Mouse (Mus musculus): ENCODE data around the gene Grik4. TPM values are rescaled to one million over a fixed set of nuclear protein-coding genes. Genes with fewer than 3 reads are reported as not detected.

Grik4 gene
- polyA plus RNA-seq, 1 experiment from 2014 or later: 1.6 TPM

DNA sequence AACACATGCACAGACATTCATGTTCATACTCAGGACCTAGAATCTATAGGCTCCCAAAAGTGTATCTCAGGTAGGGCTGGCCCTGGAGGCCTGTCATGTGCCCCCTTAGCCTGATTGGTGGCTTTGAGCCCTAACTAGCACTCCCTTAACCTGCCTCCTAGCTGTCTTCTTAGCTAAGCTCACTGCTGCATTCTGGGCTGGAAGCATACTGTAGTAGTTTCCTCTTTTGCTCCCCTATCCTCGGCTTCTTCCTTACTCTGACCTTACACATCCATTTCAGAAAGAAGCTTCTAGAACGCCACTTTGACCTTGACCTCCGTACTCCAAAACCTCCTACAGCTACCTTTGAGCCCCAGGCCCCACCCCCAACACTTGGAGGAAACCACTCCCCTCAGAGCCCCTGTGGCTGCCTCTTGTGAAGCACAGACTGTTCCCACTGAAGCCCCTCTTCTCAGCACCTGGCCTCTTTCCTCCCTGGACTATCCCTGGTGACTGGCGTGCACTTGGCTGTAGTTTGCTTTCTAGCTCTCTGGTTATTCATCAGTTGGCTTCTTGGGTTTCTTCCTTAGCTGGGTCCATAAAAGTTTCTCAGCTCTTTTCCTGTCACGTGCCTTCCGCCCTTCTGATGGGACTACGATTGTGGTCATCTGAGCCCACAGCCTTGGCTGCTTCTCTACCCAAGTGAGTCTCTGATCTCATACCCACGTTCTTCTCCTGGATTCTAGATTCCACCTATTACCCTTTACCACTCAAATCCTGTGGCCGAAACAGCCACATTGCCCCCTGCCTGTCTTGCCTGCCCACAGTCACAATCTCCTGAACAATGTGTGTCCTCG is 84.1 kb downstream of the Grik4 start:
- Histone ChIP-seq H3K9ac (ENCODE audit: low read depth, low read length) (no peak overlapping the region), H3K4me3 (ENCODE audit: low read depth, low read length) (no peak overlapping the region), H3K4me1 (replicated peaks; ENCODE audit: control insufficient read depth, insufficient read depth, low read length) (no peaks in the 10 kb centered on the region), H3K27me3 (ENCODE audit: control insufficient read depth, insufficient read depth, low read length) (no peaks in the 10 kb centered on the region), H3K27ac (ENCODE audit: low read depth, low read length) (no peak overlapping the region), H3K4me2 (replicated peaks; ENCODE audit: low read depth, low read length) (no peak overlapping the region), H3K36me3 (ENCODE audit: control insufficient read depth, insufficient read depth, low read length) (no peaks in the 10 kb centered on the region), H3K9me3 (ENCODE audit: control insufficient read depth, low read length) (no peaks in the 10 kb centered on the region)
- DNase-seq (ENCODE audit: low spot score) (no peak), ATAC-seq (ENCODE audit: low FRiP score) (no peak)
- 80% methylated on average over 10 of the region's 10 CpGs for WGBS

GRCm38 (mm10) chr9:42858998-42859690 is 85.1 kb downstream of the Grik4 start:
- Histone ChIP-seq H3K4me2 (replicated peaks; ENCODE audit: low read depth, low read length) (no peak overlapping the region), H3K27ac (ENCODE audit: low read depth, low read length) (no peak overlapping the region), H3K27me3 (ENCODE audit: control insufficient read depth, insufficient read depth, low read length) (no peaks in the 10 kb centered on the region), H3K9ac (ENCODE audit: low read depth, low read length) (no peak overlapping the region), H3K9me3 (ENCODE audit: control insufficient read depth, low read length) (no peaks in the 10 kb centered on the region), H3K36me3 (ENCODE audit: control insufficient read depth, insufficient read depth, low read length) (no peaks in the 10 kb centered on the region), H3K4me3 (ENCODE audit: low read depth, low read length) (no peak overlapping the region), H3K4me1 (replicated peaks; ENCODE audit: control insufficient read depth, insufficient read depth, low read length) (no peaks in the 10 kb centered on the region)
- 55% methylated on average over 4 of the region's 4 CpGs for WGBS
- DNase-seq (ENCODE audit: low spot score) (no peak), ATAC-seq (ENCODE audit: low FRiP score) (no peak)

DNA sequence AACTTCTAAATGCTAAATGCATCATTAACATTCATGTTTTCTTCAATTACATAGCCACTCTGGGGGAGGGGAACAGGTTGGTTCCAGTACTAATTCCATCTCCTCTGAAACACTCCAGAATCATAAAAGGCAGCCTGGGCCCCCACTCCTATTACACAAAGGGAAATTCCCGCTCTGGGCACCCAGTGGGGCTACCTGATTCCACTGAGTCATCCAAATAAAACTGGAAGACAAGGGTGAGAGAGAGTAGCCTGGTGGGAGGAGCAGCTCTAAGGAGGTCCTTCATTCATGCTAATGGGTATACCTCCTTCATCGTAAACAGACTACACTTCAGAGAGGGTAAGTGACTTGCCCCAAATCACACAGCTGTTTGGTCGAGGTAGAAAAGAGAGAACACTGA is 85.7 kb downstream of the Grik4 start:
- Histone ChIP-seq H3K9me3 (ENCODE audit: control insufficient read depth, low read length) (no peaks in the 10 kb centered on the region), H3K36me3 (ENCODE audit: control insufficient read depth, insufficient read depth, low read length) (no peaks in the 10 kb centered on the region), H3K4me1 (replicated peaks; ENCODE audit: control insufficient read depth, insufficient read depth, low read length) (no peaks in the 10 kb centered on the region), H3K4me3 (ENCODE audit: low read depth, low read length) (no peak overlapping the region), H3K9ac (ENCODE audit: low read depth, low read length) (no peak overlapping the region), H3K27me3 (ENCODE audit: control insufficient read depth, insufficient read depth, low read length) (no peaks in the 10 kb centered on the region), H3K27ac (ENCODE audit: low read depth, low read length) (no peak overlapping the region), H3K4me2 (replicated peaks; ENCODE audit: low read depth, low read length) (no peak overlapping the region)
- 71% methylated on average over 3 of the region's 3 CpGs for WGBS
- ATAC-seq (ENCODE audit: low FRiP score) (no peak), DNase-seq (ENCODE audit: low spot score) (no peak)

DNA sequence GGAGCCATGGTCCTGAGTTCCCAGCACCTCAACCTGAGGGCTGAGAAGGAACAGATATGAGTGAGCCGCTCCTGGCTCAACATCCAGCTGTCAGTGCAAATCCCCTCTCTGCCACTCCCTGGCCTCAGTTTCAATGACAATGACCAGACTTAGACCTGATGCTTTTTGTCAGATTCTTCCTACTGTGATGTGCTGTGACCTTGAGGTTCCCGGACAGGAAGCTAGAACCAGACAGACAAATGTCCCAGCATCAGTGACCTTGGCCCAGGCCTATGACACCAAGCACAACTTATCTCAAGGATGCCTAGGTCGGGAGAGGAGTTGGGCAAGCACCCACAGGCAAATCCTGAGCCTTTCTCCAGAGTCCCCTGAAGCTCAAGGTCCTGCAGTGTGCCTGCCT is 86.5 kb downstream of the Grik4 start:
- WGBS: 85% methylated on average over 3 of the region's 3 CpGs
- no peak overlapping the region for H3K4me2 ChIP-seq (replicated peaks; ENCODE audit: low read depth, low read length)
- DNase-seq (ENCODE audit: low spot score) (no peak), ATAC-seq (ENCODE audit: low FRiP score) (no peak)
- no peaks in the 10 kb centered on the region for H3K9me3 ChIP-seq (ENCODE audit: control insufficient read depth, low read length)
- H3K9ac ChIP-seq (ENCODE audit: low read depth, low read length): no peak overlapping the region
- no peak overlapping the region for H3K4me3 ChIP-seq (ENCODE audit: low read depth, low read length)
- H3K27me3 ChIP-seq (ENCODE audit: control insufficient read depth, insufficient read depth, low read length): no peaks in the 10 kb centered on the region
- H3K4me1 ChIP-seq (replicated peaks; ENCODE audit: control insufficient read depth, insufficient read depth, low read length): no peaks in the 10 kb centered on the region
- H3K27ac ChIP-seq (ENCODE audit: low read depth, low read length): no peak overlapping the region
- no peaks in the 10 kb centered on the region for H3K36me3 ChIP-seq (ENCODE audit: control insufficient read depth, insufficient read depth, low read length)

DNA sequence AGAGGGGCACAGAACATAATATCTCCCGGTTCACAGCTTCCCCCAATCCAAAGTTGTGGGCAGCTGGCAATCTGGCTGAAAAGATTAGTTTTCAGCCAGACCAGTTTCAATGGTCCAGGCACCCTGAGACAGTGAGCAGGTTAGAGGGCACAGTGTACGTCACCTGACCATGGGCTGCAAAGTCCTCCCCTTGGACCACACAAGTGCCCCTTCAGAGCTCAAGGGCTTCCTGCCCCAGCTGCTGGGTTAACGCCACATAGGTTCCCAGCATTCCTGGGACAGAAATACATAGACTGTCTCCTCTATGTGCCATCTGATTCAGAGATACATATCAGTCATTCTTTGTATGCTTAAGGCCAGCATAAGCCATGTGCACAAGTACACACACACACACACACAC is 91.2 kb downstream of the Grik4 start:
- H3K36me3 ChIP-seq (ENCODE audit: control insufficient read depth, insufficient read depth, low read length): no peaks in the 10 kb centered on the region
- ATAC-seq (ENCODE audit: low FRiP score) (no peak), DNase-seq (ENCODE audit: low spot score) (no peak)
- no peak overlapping the region for H3K27ac ChIP-seq (ENCODE audit: low read depth, low read length)
- H3K4me3 ChIP-seq (ENCODE audit: low read depth, low read length): no peak overlapping the region
- no peak overlapping the region for H3K4me2 ChIP-seq (replicated peaks; ENCODE audit: low read depth, low read length)
- no peaks in the 10 kb centered on the region for H3K9me3 ChIP-seq (ENCODE audit: control insufficient read depth, low read length)
- 83% methylated on average over 3 of the region's 3 CpGs for WGBS
- no peak overlapping the region for H3K9ac ChIP-seq (ENCODE audit: low read depth, low read length)
- no peaks in the 10 kb centered on the region for H3K27me3 ChIP-seq (ENCODE audit: control insufficient read depth, insufficient read depth, low read length)
- H3K4me1 ChIP-seq (replicated peaks; ENCODE audit: control insufficient read depth, insufficient read depth, low read length): no peaks in the 10 kb centered on the region

- Histone ChIP-seq H3K9ac (ENCODE audit: low read depth, low read length) (no peak overlapping the region), H3K36me3 (ENCODE audit: control insufficient read depth, insufficient read depth, low read length) (no peaks in the 10 kb centered on the region), H3K27ac (ENCODE audit: low read depth, low read length) (no peak overlapping the region), H3K27me3 (ENCODE audit: control insufficient read depth, insufficient read depth, low read length) (no peaks in the 10 kb centered on the region), H3K9me3 (ENCODE audit: control insufficient read depth, low read length) (no peaks in the 10 kb centered on the region), H3K4me3 (ENCODE audit: low read depth, low read length) (no peak overlapping the region), H3K4me1 (replicated peaks; ENCODE audit: control insufficient read depth, insufficient read depth, low read length) (no peaks in the 10 kb centered on the region), H3K4me2 (replicated peaks; ENCODE audit: low read depth, low read length) (no peak overlapping the region)
- ATAC-seq (ENCODE audit: low FRiP score) (no peak), DNase-seq (ENCODE audit: low spot score) (no peak)
- 93% methylated on average over 6 of the region's 6 CpGs for WGBS
Measured at GRCm38 (mm10) chr9:42850063-42850462, 94.2 kb downstream of the Grik4 start.

GRCm38 (mm10) chr9:42848061-42848460 is 96.2 kb downstream of the Grik4 start:
- no peak overlapping the region for H3K9ac ChIP-seq (ENCODE audit: low read depth, low read length)
- H3K27me3 ChIP-seq (ENCODE audit: control insufficient read depth, insufficient read depth, low read length): no peaks in the 10 kb centered on the region
- H3K27ac ChIP-seq (ENCODE audit: low read depth, low read length): no peak overlapping the region
- no peaks in the 10 kb centered on the region for H3K36me3 ChIP-seq (ENCODE audit: control insufficient read depth, insufficient read depth, low read length)
- no peak overlapping the region for H3K4me3 ChIP-seq (ENCODE audit: low read depth, low read length)
- ATAC-seq (ENCODE audit: low FRiP score): no peak
- 26% methylated on average over 8 of the region's 9 CpGs for WGBS
- no peaks in the 10 kb centered on the region for H3K4me1 ChIP-seq (replicated peaks; ENCODE audit: control insufficient read depth, insufficient read depth, low read length)
- no peak overlapping the region for H3K4me2 ChIP-seq (replicated peaks; ENCODE audit: low read depth, low read length)
- peak; percentile 12 for DNase-seq (ENCODE audit: low spot score)
- no peaks in the 10 kb centered on the region for H3K9me3 ChIP-seq (ENCODE audit: control insufficient read depth, low read length)

DNA sequence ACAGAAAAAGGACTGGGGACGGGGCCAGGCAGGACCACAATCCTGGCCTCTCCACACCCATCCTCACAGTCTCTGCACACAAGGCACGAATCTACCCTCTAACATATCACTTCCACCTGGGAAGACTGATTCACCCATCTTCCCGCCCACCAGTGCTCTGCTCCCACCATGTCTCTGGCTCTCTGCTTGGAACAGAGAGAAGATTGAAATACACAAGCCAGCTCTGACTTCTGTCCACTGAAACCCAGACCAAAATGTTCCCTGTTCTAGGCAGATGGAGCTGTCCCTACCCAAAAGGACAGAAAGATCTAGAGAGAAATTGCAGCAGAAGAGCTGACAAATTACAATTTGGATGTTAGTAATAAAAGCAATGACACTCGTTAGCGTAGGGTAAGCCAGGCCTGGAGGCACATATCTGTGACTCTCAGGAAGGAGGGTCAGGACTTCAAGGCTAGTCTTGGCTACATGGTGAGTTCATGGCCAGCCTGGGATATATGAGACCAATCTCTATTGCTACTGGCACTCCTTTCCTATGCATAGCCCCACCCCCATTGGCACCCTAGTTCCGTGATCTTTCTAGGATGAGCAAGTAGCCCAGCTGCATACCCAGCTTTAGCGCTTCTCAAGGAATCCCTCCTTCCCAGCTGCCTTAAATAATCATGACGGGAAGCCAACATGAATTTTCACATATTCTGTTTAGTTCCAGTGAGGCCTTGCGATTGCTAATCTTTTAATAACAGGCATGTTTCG is 97.4 kb downstream of the Grik4 start:
- ATAC-seq (ENCODE audit: low FRiP score) (no peak), DNase-seq (ENCODE audit: low spot score) (no peak)
- WGBS: 84% methylated on average over 10 of the region's 10 CpGs
- no peak overlapping the region for H3K4me3 ChIP-seq (ENCODE audit: low read depth, low read length)
- H3K4me2 ChIP-seq (replicated peaks; ENCODE audit: low read depth, low read length): no peak overlapping the region
- no peaks in the 10 kb centered on the region for H3K36me3 ChIP-seq (ENCODE audit: control insufficient read depth, insufficient read depth, low read length)
- no peaks in the 10 kb centered on the region for H3K27me3 ChIP-seq (ENCODE audit: control insufficient read depth, insufficient read depth, low read length)
- no peak overlapping the region for H3K9ac ChIP-seq (ENCODE audit: low read depth, low read length)
- H3K27ac ChIP-seq (ENCODE audit: low read depth, low read length): no peak overlapping the region
- no peaks in the 10 kb centered on the region for H3K9me3 ChIP-seq (ENCODE audit: control insufficient read depth, low read length)
- no peaks in the 10 kb centered on the region for H3K4me1 ChIP-seq (replicated peaks; ENCODE audit: control insufficient read depth, insufficient read depth, low read length)
